Comparison of ENCODE assay signal across 14 mouse cellular contexts in genomic region chr15:18844807-18845206, GRCm38 (mm10). TPM values are rescaled to one million over a fixed set of nuclear protein-coding genes. Genes with fewer than 3 reads are reported as not detected.
DNase-seq lines count a peak whose midpoint lies in the region; ATAC-seq and TF ChIP-seq lines count a peak whose summit lies in the region.
"Had no signal": no experiment of that assay in that cellular context is flagged by ENCODE, and none has a peak within 500 bp of the region (broad histone marks: within the 10 kb centered on the region; RNA-seq: fewer than 3 reads in every experiment).

No protein-coding gene starts in this region.

- H3K4me1 ChIP-seq in forebrain, embryonic 13.5 days, result no peaks in the 10 kb centered on the region
- H3K4me1 ChIP-seq in forebrain, embryonic 11.5 days (replicated peaks; ENCODE audit: control insufficient read depth, insufficient read depth, low read length), result no peaks in the 10 kb centered on the region
- no peaks in the 10 kb centered on the region for H3K4me1 ChIP-seq in kidney, postnatal 0 days (replicated peaks; ENCODE audit: insufficient read depth, low read length)
- H3K4me1 ChIP-seq in neural tube, embryonic 13.5 days (replicated peaks), result peaks cover 9% of the 10 kb centered on the region
- H3K4me1 ChIP-seq: embryonic facial prominence, embryonic 13.5 days had no signal

- no peak overlapping the region for H3K4me3 ChIP-seq in forebrain, embryonic 13.5 days
- H3K4me3 ChIP-seq in forebrain, embryonic 11.5 days (ENCODE audit: low read depth, low read length), result no peak overlapping the region
- no peak overlapping the region for H3K4me3 ChIP-seq in kidney, postnatal 0 days (replicated peaks; ENCODE audit: low read depth, low read length)
- H3K4me3 ChIP-seq in neural tube, embryonic 13.5 days, result no peak overlapping the region
- H3K4me3 ChIP-seq: embryonic facial prominence, embryonic 13.5 days had no signal

- no peaks in the 10 kb centered on the region for H3K36me3 ChIP-seq in forebrain, embryonic 13.5 days (ENCODE audit: poor library complexity, severe bottlenecking)
- no peaks in the 10 kb centered on the region for H3K36me3 ChIP-seq in forebrain, embryonic 11.5 days (ENCODE audit: control insufficient read depth, insufficient read depth, low read length)
- no peaks in the 10 kb centered on the region for H3K36me3 ChIP-seq in kidney, postnatal 0 days (ENCODE audit: insufficient read depth, low read length)
- H3K36me3 ChIP-seq in neural tube, embryonic 13.5 days, result no peaks in the 10 kb centered on the region
- H3K36me3 ChIP-seq: embryonic facial prominence, embryonic 13.5 days had no signal

- no peak overlapping the region for H3K4me2 ChIP-seq in forebrain, embryonic 13.5 days
- H3K4me2 ChIP-seq in forebrain, embryonic 11.5 days (ENCODE audit: low read depth, low read length, severe bottlenecking), result no peak overlapping the region
- 0 out of 2 replicates have a peak overlapping the region, but pooled peaks have one; percentile 3 for H3K4me2 ChIP-seq in kidney, postnatal 0 days (ENCODE audit: low read length)
- peak overlapping the region; percentile 31 for H3K4me2 ChIP-seq in neural tube, embryonic 13.5 days
- H3K4me2 ChIP-seq: embryonic facial prominence, embryonic 13.5 days had no signal

- 63% methylated on average over 5 of the region's 5 CpGs for WGBS in forebrain, embryonic 13.5 days
- 53% methylated on average over 5 of the region's 5 CpGs for whole genome bisulfite sequencing in forebrain, embryonic 11.5 days
- 21% methylated on average over 5 of the region's 5 CpGs for WGBS in kidney, postnatal 0 days
- WGBS in neural tube, embryonic 13.5 days, result 43% methylated on average over 5 of the region's 5 CpGs

- H3K9me3 ChIP-seq in forebrain, embryonic 13.5 days (replicated peaks), result no peaks in the 10 kb centered on the region
- H3K9me3 ChIP-seq in forebrain, embryonic 11.5 days (ENCODE audit: control insufficient read depth, low read length), result no peaks in the 10 kb centered on the region
- H3K9me3 ChIP-seq in kidney, postnatal 0 days (replicated peaks; ENCODE audit: low read length), result no peaks in the 10 kb centered on the region
- no peaks in the 10 kb centered on the region for H3K9me3 ChIP-seq in neural tube, embryonic 13.5 days
- H3K9me3 ChIP-seq: embryonic facial prominence, embryonic 13.5 days had no signal

- H3K27me3 ChIP-seq in forebrain, embryonic 13.5 days, result no peaks in the 10 kb centered on the region
- no peaks in the 10 kb centered on the region for H3K27me3 ChIP-seq in forebrain, embryonic 11.5 days (ENCODE audit: control insufficient read depth, insufficient read depth, low read length)
- no peaks in the 10 kb centered on the region for H3K27me3 ChIP-seq in kidney, postnatal 0 days (ENCODE audit: insufficient read depth, low read length)
- H3K27me3 ChIP-seq in neural tube, embryonic 13.5 days, result no peaks in the 10 kb centered on the region
- H3K27me3 ChIP-seq: embryonic facial prominence, embryonic 13.5 days had no signal

- 0 out of 2 replicates have a peak, but pooled peaks have one; percentile 21 for ATAC-seq in forebrain, embryonic 13.5 days
- ATAC-seq in forebrain, embryonic 11.5 days (replicated peaks; ENCODE audit: low FRiP score), result no peak
- ATAC-seq in kidney, postnatal 0 days (replicated peaks; ENCODE audit: low FRiP score, low read depth), result 0 out of 2 replicates have a peak, but pooled peaks have one; percentile 21
- ATAC-seq in neural tube, embryonic 13.5 days (ENCODE audit: low read depth), result peak; percentile 36; the same call in 1 of the 2 replicates

- peak overlapping the region; percentile 61; the same call in 1 of the 2 replicates for H3K27ac ChIP-seq in forebrain, embryonic 13.5 days
- H3K27ac ChIP-seq in forebrain, embryonic 11.5 days (ENCODE audit: low read depth, low read length), result no peak overlapping the region; the same call in 1 of the 2 replicates
- no peak overlapping the region for H3K27ac ChIP-seq in kidney, postnatal 0 days
- H3K27ac ChIP-seq in neural tube, embryonic 13.5 days (replicated peaks), result peak overlapping the region; percentile 54; the same call in 1 of the 2 replicates
- H3K27ac ChIP-seq: embryonic facial prominence, embryonic 13.5 days had no signal

- no peak overlapping the region for H3K9ac ChIP-seq in forebrain, embryonic 13.5 days
- no peak overlapping the region for H3K9ac ChIP-seq in forebrain, embryonic 11.5 days (ENCODE audit: low read length)
- no peak overlapping the region for H3K9ac ChIP-seq in kidney, postnatal 0 days (ENCODE audit: low read depth, low read length)
- 0 out of 2 replicates have a peak overlapping the region, but pooled peaks have one; percentile 38 for H3K9ac ChIP-seq in neural tube, embryonic 13.5 days
- H3K9ac ChIP-seq: embryonic facial prominence, embryonic 13.5 days had no signal

- TF ChIP-seq CTCF in kidney, postnatal 0 days (IDR thresholded peaks at IDR 0.05; ENCODE audit: low read depth), result no peak

- no peak for DNase-seq in forebrain, embryonic 11.5 days (ENCODE audit: low spot score)
- DNase-seq in kidney, postnatal 0 days (ENCODE audit: low spot score), result peak; percentile 11
- DNase-seq in kidney, adult 11 months, result no peak
- DNase-seq in embryo, embryonic 10.5 days (ENCODE audit: low spot score), result peak; percentile 4
- no peak for DNase-seq in layer of hippocampus, postnatal 36 days
- DNase-seq in lung, postnatal 10 days, result no peak
- DNase-seq: adrenal gland, postnatal 36 days; gastrocnemius, postnatal 10 days; kidney, adult 18-20 months; lung, adult 18-20 months; right cerebral cortex, postnatal 14 days had no signal

RNA-seq across cellular contexts. Expression of gene Cdh10, which starts 26.1 kb away (rescaled TPM):
- polyA plus RNA-seq in forebrain, embryonic 13.5 days (2015; fragmentation: Nextera tagmentation; extraction: Ambion mirVana), result 7.9 and 8.3 TPM in 2 replicates
- polyA plus RNA-seq in forebrain, embryonic 11.5 days (2014; fragmentation: Nextera tagmentation; extraction: Ambion mirVana), result 4.7 and 5.2 TPM in 2 replicates
- polyA plus RNA-seq in kidney, postnatal 0 days (2015; fragmentation: Nextera tagmentation; extraction: Ambion mirVana), result 0.22 and 0.34 TPM in 2 replicates
- polyA plus RNA-seq in neural tube, embryonic 13.5 days (2015; fragmentation: Nextera tagmentation; extraction: Ambion mirVana), result 15.5 and 17.0 TPM in 2 replicates
- 10 to 100 TPM; 35.0 to 38.7 TPM for total RNA-seq in layer of hippocampus, postnatal 36 days (2021)

Comparison
In these comparisons a context has a peak if more than half of its experiments do, and no peak if none do; other contexts are left out.
1. H3K27ac ChIP-seq: peak in forebrain, embryonic 13.5 days (single experiment) and neural tube, embryonic 13.5 days (single experiment); none in forebrain, embryonic 11.5 days (single experiment) and kidney, postnatal 0 days (single experiment).
2. DNase-seq: peak in kidney, postnatal 0 days (single experiment) and embryo, embryonic 10.5 days (single experiment); none in forebrain, embryonic 11.5 days (single experiment), kidney, adult 11 months (single experiment), layer of hippocampus, postnatal 36 days (0 of 2) and lung, postnatal 10 days (single experiment).
3. H3K4me2 ChIP-seq: peak in kidney, postnatal 0 days (single experiment) and neural tube, embryonic 13.5 days (single experiment); none in forebrain, embryonic 13.5 days (single experiment) and forebrain, embryonic 11.5 days (single experiment).